Mouse (Mus musculus): ENCODE measurements around the gene Clybl.

- no peak for TF ChIP-seq CTCF (conservative IDR thresholded peaks at IDR 0.05; ENCODE audit: insufficient read depth, insufficient read length, low read depth, low read length)
- no peak for TF ChIP-seq POLR2A (IDR thresholded peaks at IDR 0.05; ENCODE audit: low read depth, low read length)
Measured at GRCm38 (mm10) chr14:122136368-122136928, 45.1 kb upstream of the Clybl start.
